Mouse (Mus musculus) c-Kit-negative CD71-positive TER-119-positive erythroid progenitor cells, embryonic 14.5 days (primary cell): Measurements from ENCODE around the gene Rgs1.

Source experiments
- DNase-seq: peaks from one replicate; pipeline ENCODE4 v3.0.0-alpha.2; 2013; ENCODE audit warnings: low read depth, low spot score

Gene Rgs1

GRCm38 (mm10) chr1:144248923-144249322, at the start of gene Rgs1:
Rgs1 (minus strand) TSS chr1:144249242.
- DNase-seq: no peak

- DNase-seq: no peak
These were observed 34.3 kb upstream of the Rgs1 start for GRCm38 (mm10) chr1:144283020-144284014.

DNA sequence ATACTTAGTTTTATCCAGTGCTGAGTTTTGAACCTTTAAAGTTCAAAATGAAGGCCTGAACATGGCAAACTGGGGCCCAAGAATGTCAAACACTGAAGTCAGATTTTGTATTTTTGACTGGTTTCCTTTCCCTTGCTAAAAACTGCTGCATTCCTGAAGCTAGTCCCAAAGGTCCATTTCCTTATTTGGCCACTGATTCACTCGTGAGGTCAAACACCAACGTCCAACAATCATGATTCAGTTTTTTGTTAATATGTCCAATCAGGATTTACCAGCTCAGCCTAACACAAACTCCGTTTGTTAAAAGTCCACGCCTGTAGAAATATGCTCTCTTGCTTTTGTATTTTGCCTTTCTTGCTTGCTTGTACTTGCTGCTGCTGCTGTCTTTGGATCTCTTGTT, 31.0 kb upstream of the Rgs1 start:
- DNase-seq: no peak

GRCm38 (mm10) chr1:144272991-144273390, 23.9 kb upstream of the Rgs1 start:
- DNase-seq: no peak

- DNase-seq: no peak
These were observed 20.1 kb upstream of the Rgs1 start for GRCm38 (mm10) chr1:144269112-144269511.

- no peak for DNase-seq
These were observed 18.7 kb upstream of the Rgs1 start for GRCm38 (mm10) chr1:144267471-144268470.

DNA sequence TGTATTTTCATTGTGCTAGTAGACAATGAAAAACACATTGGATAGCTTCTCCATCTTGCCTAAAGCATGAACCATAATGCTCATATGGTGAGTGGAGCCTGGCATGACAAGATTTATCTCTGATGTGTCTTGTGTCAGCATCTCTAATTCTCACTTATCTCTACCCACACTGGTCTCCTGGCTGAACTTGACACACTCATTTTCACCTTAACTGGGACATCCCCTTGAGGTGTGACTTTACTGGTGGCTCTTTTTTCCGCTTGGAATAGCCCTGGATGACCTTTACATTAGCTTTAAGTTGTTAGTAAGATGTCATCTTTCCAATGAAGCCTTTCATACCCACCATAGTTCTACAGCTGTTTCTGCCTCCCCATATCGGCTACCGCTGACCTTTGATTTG, 15.0 kb upstream of the Rgs1 start:
- DNase-seq: no peak

- DNase-seq: no peak
These were observed 13.0 kb upstream of the Rgs1 start for GRCm38 (mm10) chr1:144262008-144262407.

DNA sequence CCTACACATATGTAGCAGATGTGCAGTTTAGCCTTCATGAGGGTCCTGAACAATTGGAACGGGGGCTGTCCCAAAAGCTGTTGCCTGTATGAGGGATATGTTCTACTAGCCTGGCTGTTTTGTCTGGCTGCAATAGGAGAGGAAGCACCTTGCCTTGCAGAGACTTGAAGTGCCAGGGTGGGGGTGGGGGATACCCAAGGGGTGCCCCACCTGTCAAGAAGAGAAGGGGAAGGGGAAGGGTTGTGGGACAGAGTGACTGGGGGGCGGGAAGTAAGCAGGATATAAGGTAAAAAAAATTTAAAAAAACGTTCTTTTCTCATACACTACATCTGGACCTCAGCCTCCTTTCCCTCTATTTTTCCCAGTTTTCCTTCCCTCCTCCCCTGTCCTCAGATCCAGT, 9.7 kb upstream of the Rgs1 start:
- DNase-seq: no peak

GRCm38 (mm10) chr1:144256556-144257331, 7.7 kb upstream of the Rgs1 start:
- DNase-seq: no peak

- no peak for DNase-seq
These were observed 836 bp downstream of the Rgs1 start for GRCm38 (mm10) chr1:144248206-144248605.

GRCm38 (mm10) chr1:144247382-144247781, 1.7 kb downstream of the Rgs1 start:
- no peak for DNase-seq

DNA sequence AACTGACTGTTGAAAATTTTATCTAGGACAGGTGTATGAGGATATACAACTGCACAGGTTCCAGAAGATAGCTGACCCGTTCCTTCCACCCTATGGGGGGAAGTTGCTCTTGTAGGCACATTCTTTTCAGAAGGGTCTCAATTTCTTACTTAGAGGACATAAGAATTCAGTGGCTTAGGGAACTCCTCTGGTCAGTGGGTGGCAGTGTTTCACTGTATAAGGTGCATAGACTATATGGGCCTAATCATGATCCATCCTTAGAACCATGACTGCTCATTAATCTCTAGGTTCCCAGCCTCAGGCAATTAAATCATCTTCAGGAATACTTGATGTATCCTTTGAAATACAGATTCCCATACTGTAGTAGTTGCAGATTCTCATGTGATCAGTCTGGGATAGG, 5.5 kb downstream of the Rgs1 start:
- no peak for DNase-seq

DNA sequence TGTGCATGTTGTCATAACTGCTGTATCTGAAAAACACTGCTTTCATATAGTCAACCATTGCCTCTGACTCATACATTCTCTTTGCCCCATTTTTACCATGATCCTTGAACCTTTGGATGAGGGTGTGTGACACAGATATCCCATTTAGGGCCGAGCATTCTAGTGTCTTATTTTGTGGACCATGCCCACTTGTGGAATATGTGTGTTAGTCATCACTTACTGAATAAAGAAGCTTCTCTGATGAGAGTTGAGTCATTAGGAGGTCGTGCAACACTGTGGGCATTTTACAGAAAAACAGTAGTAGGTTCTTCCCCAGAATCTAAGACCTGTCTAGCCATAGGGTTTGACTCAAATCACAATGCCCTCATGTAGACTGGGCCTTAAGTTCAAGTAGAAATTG, 9.8 kb downstream of the Rgs1 start:
- no peak for DNase-seq

DNA sequence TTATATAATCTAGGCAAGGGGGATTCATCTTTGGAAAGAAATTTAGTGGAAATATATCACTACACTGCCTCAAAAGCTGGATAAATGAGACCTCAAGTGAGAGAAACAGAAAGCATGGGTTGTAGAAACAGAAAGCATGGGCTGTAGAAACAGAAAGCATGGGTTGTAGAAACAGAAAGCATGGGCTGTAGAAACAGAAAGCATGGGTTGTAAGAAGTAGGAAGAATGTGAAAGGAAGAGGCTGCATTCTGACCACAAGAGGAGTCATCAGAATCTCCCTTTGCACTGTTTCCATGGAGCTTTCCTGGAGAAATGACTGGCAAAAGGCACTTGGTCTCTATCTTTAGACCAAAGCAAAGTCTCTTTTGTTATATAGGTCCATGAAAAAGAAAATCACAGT, 33.8 kb downstream of the Rgs1 start:
- no peak for DNase-seq

- no peak for DNase-seq
These were observed 38.1 kb downstream of the Rgs1 start for GRCm38 (mm10) chr1:144210912-144211311.

DNA sequence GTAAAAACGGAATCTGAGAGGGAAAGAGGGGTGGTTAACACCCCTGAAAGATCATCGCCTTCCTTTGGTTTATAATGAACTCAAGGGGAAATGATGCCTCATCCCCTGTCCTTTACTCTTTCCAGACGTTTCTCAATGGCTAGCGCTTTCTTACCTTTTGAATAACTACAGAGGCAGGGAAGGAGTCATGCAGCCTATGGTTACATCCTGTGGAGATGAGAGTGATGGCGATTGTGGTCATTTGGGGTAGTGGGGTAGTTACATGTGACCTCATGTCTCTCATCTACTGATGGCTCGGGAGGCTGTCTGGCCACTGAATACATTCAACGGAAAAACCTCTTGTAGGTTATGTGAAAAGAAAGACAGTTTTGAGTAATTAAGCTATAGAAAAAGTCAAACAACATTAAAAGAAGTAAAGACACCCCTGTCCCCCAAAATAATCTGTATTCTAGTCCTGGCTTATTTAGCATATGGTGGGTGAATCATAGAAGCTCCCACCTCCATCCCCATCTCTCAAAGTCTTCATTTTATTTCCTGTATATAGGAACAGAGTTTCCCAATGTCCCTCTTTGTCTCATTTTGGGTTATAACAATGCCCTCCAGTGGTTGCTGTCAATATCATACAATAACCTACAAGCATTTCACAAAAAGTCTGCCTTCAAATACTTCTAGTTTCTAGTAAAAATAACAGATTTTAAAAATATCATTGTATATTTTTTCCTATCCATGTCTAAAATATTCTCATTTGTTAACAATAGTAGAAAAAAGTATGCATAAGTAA, 42.6 kb downstream of the Rgs1 start:
- DNase-seq: no peak

GRCm38 (mm10) chr1:144204766-144205165, 44.3 kb downstream of the Rgs1 start:
- DNase-seq: no peak

GRCm38 (mm10) chr1:144202939-144203338, 46.1 kb downstream of the Rgs1 start:
- no peak for DNase-seq

DNA sequence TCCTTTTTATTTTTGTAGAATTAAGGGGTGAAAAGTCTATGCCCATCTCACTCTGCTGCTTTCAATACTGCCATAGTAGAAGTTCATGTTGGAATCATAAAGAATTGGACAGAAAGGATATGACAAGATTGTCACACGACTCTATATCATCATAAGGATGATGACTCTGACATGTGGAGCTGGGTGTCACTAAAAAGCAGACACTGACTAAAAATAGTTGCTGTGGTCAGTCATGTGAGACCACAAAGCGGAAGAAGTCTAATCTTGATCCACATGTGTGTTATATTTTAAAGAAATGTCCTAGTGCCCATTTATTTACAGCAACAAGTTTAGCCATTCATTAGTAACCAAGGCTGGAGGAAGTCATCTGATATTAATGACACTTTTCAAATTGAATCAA, 48.5 kb downstream of the Rgs1 start:
- no peak for DNase-seq

DNA sequence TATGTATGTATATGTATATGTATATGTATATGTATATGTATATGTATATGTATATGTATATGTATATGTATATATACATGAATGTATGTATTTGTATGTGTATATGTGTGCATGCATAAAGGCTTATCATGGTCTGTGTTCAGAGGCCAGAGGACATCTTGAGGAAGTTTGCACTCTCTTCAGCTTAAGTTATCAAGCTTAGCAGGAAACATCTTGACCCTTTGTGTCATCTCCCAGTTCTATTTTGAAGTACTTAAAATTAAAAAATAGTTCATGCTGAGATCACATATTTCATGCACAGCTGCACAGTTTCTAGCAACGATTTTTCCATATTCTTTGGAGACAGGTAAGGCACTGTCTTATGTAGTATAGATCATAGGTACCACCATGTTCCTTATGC, 49.5 kb downstream of the Rgs1 start:
- no peak for DNase-seq
